Mouse (Mus musculus) stomach, postnatal 0 days (tissue): ENCODE measurements around the gene Trdmt1. TPM values are rescaled to one million over a fixed set of nuclear protein-coding genes. Genes with fewer than 3 reads are reported as not detected.

Source experiments
- ATAC-seq: fragments of 200-750 bp; cut with Nextera tagmentation; 2 replicates; pipeline ENCODE4 v1.8.0; 2017; ENCODE audit not compliant: low FRiP score, low TSS enrichment
- DNase-seq: peaks from one replicate; pipeline ENCODE4 v3.0.0-alpha.2; 2016; ENCODE audit warnings: low spot score
- H3K27ac ChIP-seq: fragments of 300-500 bp; sonication (generic); replicated peaks from 2 replicates; pipeline ENCODE4 v1.5.1; 2014; ENCODE audit warnings: mild to moderate bottlenecking, control low read depth
- H3K27me3 ChIP-seq: fragments of 300-500 bp; sonication (generic); 2 replicates; pipeline ENCODE4 v1.6.1; 2014; ENCODE audit warnings: low read length; ENCODE audit not compliant: control insufficient read depth, insufficient read depth
- H3K36me3 ChIP-seq: fragments of 300-500 bp; sonication (generic); 2 replicates; pipeline ENCODE4 v1.6.1; 2014; ENCODE audit warnings: low read length, mixed read lengths; ENCODE audit not compliant: control insufficient read depth, insufficient read depth
- H3K4me1 ChIP-seq: fragments of 300-500 bp; sonication (generic); replicated peaks from 2 replicates; pipeline ENCODE4 v1.6.1; 2014; ENCODE audit warnings: antibody characterized with exemption; ENCODE audit not compliant: control insufficient read depth, insufficient read depth
- H3K4me2 ChIP-seq: fragments of 300-500 bp; sonication (generic); replicated peaks from 2 replicates; pipeline ENCODE4 v1.6.1; 2014; ENCODE audit warnings: low read depth, mild to moderate bottlenecking, control low read depth, moderate library complexity
- H3K4me3 ChIP-seq: fragments of 300-500 bp; sonication (generic); 2 replicates; pipeline ENCODE4 v1.5.1; 2014; ENCODE audit warnings: low read depth, low read length, control low read depth
- H3K9ac ChIP-seq: fragments of 300-500 bp; sonication (generic); 2 replicates; pipeline ENCODE4 v1.6.1; 2014; ENCODE audit warnings: mild to moderate bottlenecking, low read length, control low read depth, mixed read lengths
- H3K9me3 ChIP-seq: fragments of 300-500 bp; sonication (generic); 2 replicates; pipeline ENCODE4 v1.6.1; 2016; ENCODE audit warnings: low read length; ENCODE audit not compliant: control insufficient read depth
- CTCF ChIP-seq: IDR thresholded peaks from 2 replicates; pipeline ENCODE4 v1.5.1; 2016; ENCODE audit warnings: antibody characterized with exemption, low read depth, mild to moderate bottlenecking, moderate library complexity
- EP300 ChIP-seq: optimal IDR thresholded peaks from 2 replicates; pipeline ENCODE3; 2016; ENCODE audit warnings: antibody characterized with exemption
- WGBS: fragments of 180-500 bp; shearing (Covaris S2); extraction: QIAGEN DNeasy Blood & Tissue Kit; methylation state at CpG from one replicate; pipeline ENCODE4 v1.1.7; 2014; 5-methylcytosine and 5-hydroxymethylcytosine counted together
- polyA plus RNA-seq: library from polyadenylated mRNA; unstranded; fragments of >200 nt; fragmentation: Nextera tagmentation; extraction: Ambion mirVana; gene quantifications from 2 replicates; pipeline ENCODE4 v1.2.1, GENCODE M21; 2015

Trdmt1 gene
- polyA plus RNA-seq, 1 experiment from 2014 or later: 6.9 TPM

GRCm38 (mm10) chr2:13578473-13579152 lies 34.1 kb upstream of the Trdmt1 start:
- ATAC-seq: no peak
- Histone ChIP-seq H3K4me2 (no peak overlapping the region), H3K9me3 (no peaks in the 10 kb centered on the region), H3K4me3 (no peak overlapping the region), H3K27ac (no peak overlapping the region), H3K9ac (no peak overlapping the region), H3K4me1 (no peaks in the 10 kb centered on the region), H3K27me3 (no peaks in the 10 kb centered on the region), H3K36me3 (0 out of 2 replicates have a peak, but pooled peaks cover 2% of the 10 kb centered on the region)
- peak; percentile 27; the same call in 1 of the 2 replicates for TF ChIP-seq CTCF
- no peak for TF ChIP-seq EP300
- no peak for DNase-seq
- WGBS: 73% methylated on average over 14 of the region's 14 CpGs

GRCm38 (mm10) chr2:13577399-13577798 lies 32.9 kb upstream of the Trdmt1 start:
- Histone ChIP-seq H3K9ac (no peak overlapping the region), H3K36me3 (0 out of 2 replicates have a peak, but pooled peaks cover 2% of the 10 kb centered on the region), H3K4me1 (no peaks in the 10 kb centered on the region), H3K4me3 (no peak overlapping the region), H3K9me3 (no peaks in the 10 kb centered on the region), H3K27me3 (no peaks in the 10 kb centered on the region), H3K27ac (no peak overlapping the region), H3K4me2 (no peak overlapping the region)
- no peak for DNase-seq
- 95% methylated on average over 1 of the region's 1 CpGs for WGBS
- ATAC-seq: no peak
- TF ChIP-seq CTCF: peak; percentile 17; the same call in 1 of the 2 replicates
- TF ChIP-seq EP300: no peak

GRCm38 (mm10) chr2:13575926-13576325 lies 31.5 kb upstream of the Trdmt1 start:
- TF ChIP-seq CTCF (no peak), EP300 (no peak)
- Histone ChIP-seq H3K4me1 (peaks cover 3% of the 10 kb centered on the region; the same call in 1 of the 2 replicates), H3K4me2 (peak overlapping the region; percentile 60), H3K9ac (peak overlapping the region; percentile 80; the same call in 1 of the 2 replicates), H3K27ac (peak overlapping the region; percentile 93; the same call in 1 of the 2 replicates), H3K27me3 (no peaks in the 10 kb centered on the region), H3K36me3 (no peaks in the 10 kb centered on the region), H3K9me3 (no peaks in the 10 kb centered on the region), H3K4me3 (peak overlapping the region; percentile 67)
- no peak for DNase-seq
- ATAC-seq: no peak
- 11% methylated on average over 6 of the region's 6 CpGs for WGBS

- Histone ChIP-seq H3K36me3 (no peaks in the 10 kb centered on the region), H3K4me1 (peaks cover 3% of the 10 kb centered on the region; the same call in 1 of the 2 replicates), H3K9ac (peak overlapping the region; percentile 80), H3K27me3 (no peaks in the 10 kb centered on the region), H3K4me3 (peak overlapping the region; percentile 67), H3K9me3 (no peaks in the 10 kb centered on the region), H3K27ac (peak overlapping the region; percentile 93), H3K4me2 (peak overlapping the region; percentile 60)
- 0% methylated on average over 13 of the region's 13 CpGs for WGBS
- TF ChIP-seq CTCF (peak; percentile 77), EP300 (no peak)
- DNase-seq (peak; percentile 76), ATAC-seq (no peak)
These were observed 30.9 kb upstream of the Trdmt1 start for GRCm38 (mm10) chr2:13575287-13575801.

GRCm38 (mm10) chr2:13574801-13575150 lies 30.3 kb upstream of the Trdmt1 start:
- Histone ChIP-seq H3K9ac (peak overlapping the region; percentile 80), H3K4me2 (peak overlapping the region; percentile 60), H3K9me3 (no peaks in the 10 kb centered on the region), H3K4me3 (peak overlapping the region; percentile 67), H3K4me1 (peaks cover 3% of the 10 kb centered on the region; the same call in 1 of the 2 replicates), H3K27ac (peak overlapping the region; percentile 93), H3K27me3 (no peaks in the 10 kb centered on the region), H3K36me3 (no peaks in the 10 kb centered on the region)
- DNase-seq (peak; percentile 44), ATAC-seq (0 out of 2 replicates have a peak, but pooled peaks have one; percentile 18)
- TF ChIP-seq CTCF: no peak
- TF ChIP-seq EP300: no peak
- WGBS: under 1% methylated on average over 21 of the region's 21 CpGs
